Mouse (Mus musculus) heart, embryonic 16.5 days (tissue): ENCODE results near the gene Ran. TPM values are rescaled to one million over a fixed set of nuclear protein-coding genes. Genes with fewer than 3 reads are reported as not detected.
A peak's percentile ranks its signal among the peaks of the same experiment; 100 is the strongest.
"Not testable (repeated sequence)": the region's sequence is repeated elsewhere in the genome, so short reads cannot be mapped to it uniquely, and the experiment has no call there.

Experiments used
- ATAC-seq: fragments of 200-750 bp; cut with Nextera tagmentation; replicated peaks from 2 replicates; pipeline ENCODE4 v1.8.0; 2017; ENCODE audit warnings: moderate number of reproducible peaks; ENCODE audit not compliant: insufficient read depth, low FRiP score; ENCODE audit errors: extremely low read depth
- H3K27ac ChIP-seq: fragments of 300-500 bp; sonication (generic); 2 replicates; pipeline ENCODE4 v1.5.1; 2014; ENCODE audit warnings: mild to moderate bottlenecking, low read length, control low read depth, moderate library complexity
- H3K27me3 ChIP-seq: fragments of 300-500 bp; sonication (generic); 2 replicates; pipeline ENCODE4 v1.6.1; 2014; ENCODE audit warnings: low read length, mixed read lengths; ENCODE audit not compliant: control insufficient read depth, insufficient read depth
- H3K36me3 ChIP-seq: fragments of 300-500 bp; sonication (generic); 2 replicates; pipeline ENCODE4 v1.6.1; 2014; ENCODE audit not compliant: control insufficient read depth, insufficient read depth
- H3K4me1 ChIP-seq: fragments of 300-500 bp; sonication (generic); 2 replicates; pipeline ENCODE4 v1.6.1; 2014; ENCODE audit warnings: low read length, mixed read lengths; ENCODE audit not compliant: control insufficient read depth, insufficient read depth
- H3K4me2 ChIP-seq: fragments of 300-500 bp; sonication (generic); 2 replicates; pipeline ENCODE4 v1.6.1; 2014; ENCODE audit warnings: low read depth, mild to moderate bottlenecking, control low read depth, low read length
- H3K4me3 ChIP-seq: fragments of 300-500 bp; sonication (generic); 2 replicates; pipeline ENCODE4 v1.5.1; 2014; ENCODE audit warnings: mild to moderate bottlenecking, control low read depth, low read length
- H3K9ac ChIP-seq: fragments of 300-500 bp; sonication (generic); 2 replicates; pipeline ENCODE4 v1.6.1; 2014; ENCODE audit warnings: low read length, control low read depth
- H3K9me3 ChIP-seq: fragments of 300-500 bp; sonication (generic); replicated peaks from 2 replicates; pipeline ENCODE4 v1.6.1; 2016; ENCODE audit warnings: low read length; ENCODE audit not compliant: control insufficient read depth
- WGBS: fragments of 180-500 bp; shearing (Covaris S2); extraction: QIAGEN DNeasy Blood & Tissue Kit; methylation state at CpG from one replicate; pipeline ENCODE4 v1.1.7; 2014; 5-methylcytosine and 5-hydroxymethylcytosine counted together
- polyA plus RNA-seq: library from polyadenylated mRNA; unstranded; fragments of >200 nt; fragmentation: Nextera tagmentation; extraction: Ambion mirVana; gene quantifications from 2 replicates; pipeline ENCODE4 v1.2.1, GENCODE M21; 2015

Gene Ran
- polyA plus RNA-seq, result 327 and 358 TPM in 2 replicates

DNA sequence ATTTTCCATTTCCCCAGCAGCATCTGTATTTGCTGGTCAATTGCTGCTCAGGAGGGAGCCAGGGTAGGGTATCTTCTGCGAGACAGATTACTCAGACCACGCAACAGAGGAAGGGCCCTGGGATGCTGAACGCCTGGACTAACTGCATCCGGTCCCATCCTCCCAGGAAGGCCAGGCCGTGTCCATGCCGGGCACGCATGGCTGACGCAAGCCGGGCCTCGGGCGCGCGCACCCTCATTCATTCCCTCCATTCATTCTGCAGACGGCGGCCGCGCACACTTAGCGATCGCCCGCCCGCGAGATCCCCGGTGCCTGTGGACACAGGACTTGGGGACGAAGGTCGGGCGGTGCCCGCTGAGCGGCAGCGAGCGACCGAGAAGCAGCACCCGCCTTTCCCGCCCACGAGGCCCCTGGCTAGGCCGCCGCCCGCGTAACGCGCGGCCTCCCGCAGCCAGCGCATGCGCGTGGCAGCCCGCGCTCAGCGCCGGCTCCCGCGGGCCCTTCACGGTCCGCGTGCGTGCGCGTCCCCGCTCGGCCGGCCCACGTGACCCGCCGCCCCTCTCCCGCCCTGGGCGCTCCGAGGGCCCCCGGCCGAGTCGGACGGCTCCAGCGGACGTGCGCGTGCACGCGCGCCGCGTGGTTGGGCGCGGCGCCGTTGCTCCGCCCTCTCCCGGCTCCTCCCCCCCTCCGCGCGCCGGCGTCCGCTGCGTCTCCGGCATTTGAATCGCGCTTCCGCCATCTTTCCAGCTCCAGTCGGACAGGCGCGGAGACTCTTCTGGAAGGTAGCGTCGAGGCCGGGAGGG lies at the start of gene Ran:
TSS of gene Ran (plus strand) at position 573 of the 803 bp plus-strand sequence.
- peak within 1 kb of the TSS; percentile 93 for H3K9ac ChIP-seq
- H3K9me3 ChIP-seq, result no peaks in the 10 kb centered on the region
- peak within 1 kb of the TSS; percentile 77 for H3K4me3 ChIP-seq
- under 1% methylated on average over 73 of the region's 102 CpGs for WGBS
- H3K4me2 ChIP-seq, result peak within 1 kb of the TSS; percentile 93
- peak; percentile 94 for ATAC-seq
- peaks cover 7% of the 10 kb centered on the region; the same call in 1 of the 2 replicates for H3K36me3 ChIP-seq
- H3K27ac ChIP-seq, result peak within 1 kb of the TSS; percentile 97
- H3K4me1 ChIP-seq, result peaks cover 14% of the 10 kb centered on the region
- no peaks in the 10 kb centered on the region for H3K27me3 ChIP-seq

DNA sequence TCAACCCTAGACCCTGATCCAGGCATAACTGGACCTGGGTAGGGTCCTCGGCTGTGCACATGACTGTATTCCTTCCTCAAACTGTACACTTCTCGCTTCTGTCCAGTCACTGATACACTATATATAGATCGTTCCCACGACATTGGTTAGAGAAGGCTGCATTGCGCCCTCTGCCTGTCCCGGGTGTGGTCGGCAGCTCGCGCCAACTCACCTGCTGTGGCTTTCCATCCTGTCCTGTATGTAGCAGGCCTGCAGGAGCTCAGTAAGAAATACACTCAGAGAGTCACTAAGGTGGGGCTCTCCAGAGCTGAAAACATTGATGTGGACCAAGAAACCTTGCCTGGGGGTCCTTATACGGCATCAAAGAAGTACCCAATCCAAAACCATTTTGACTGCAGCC lies 49.0 kb upstream of the Ran start:
- H3K9ac ChIP-seq, result no peak overlapping the region
- no peak overlapping the region for H3K4me3 ChIP-seq
- no peaks in the 10 kb centered on the region for H3K9me3 ChIP-seq
- H3K27me3 ChIP-seq, result no peaks in the 10 kb centered on the region; the same call in 1 of the 2 replicates
- ATAC-seq, result no peak
- 54% methylated on average over 10 of the region's 10 CpGs for WGBS
- H3K4me2 ChIP-seq, result no peak overlapping the region
- H3K36me3 ChIP-seq, result no peaks in the 10 kb centered on the region
- no peaks in the 10 kb centered on the region for H3K4me1 ChIP-seq
- H3K27ac ChIP-seq, result no peak overlapping the region

DNA sequence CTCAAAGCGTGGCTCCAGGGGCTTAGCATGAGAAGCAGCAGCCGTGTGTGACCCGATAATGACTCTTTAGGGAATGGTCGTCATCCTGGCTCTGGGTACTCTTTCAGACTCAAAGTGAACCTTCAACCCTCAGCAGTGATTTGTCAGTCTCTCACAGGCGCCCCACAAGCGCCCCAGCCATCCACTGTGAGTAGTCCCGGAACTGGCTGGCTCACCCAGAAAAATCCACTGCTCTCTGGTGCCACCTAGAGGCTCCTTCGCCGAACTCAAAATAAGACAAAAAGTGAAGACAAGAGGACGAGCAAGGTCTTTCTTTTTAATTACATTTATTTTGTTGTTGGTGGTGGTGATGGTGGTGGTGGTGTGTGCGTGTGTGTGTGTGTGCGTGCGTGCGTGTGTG lies 48.6 kb upstream of the Ran start:
- Histone ChIP-seq H3K4me1 (no peaks in the 10 kb centered on the region), H3K36me3 (no peaks in the 10 kb centered on the region), H3K4me2 (no peak overlapping the region), H3K4me3 (no peak overlapping the region), H3K27ac (no peak overlapping the region), H3K27me3 (no peaks in the 10 kb centered on the region; the same call in 1 of the 2 replicates), H3K9ac (no peak overlapping the region), H3K9me3 (no peaks in the 10 kb centered on the region)
- 10% methylated on average over 14 of the region's 14 CpGs for WGBS
- no peak for ATAC-seq

DNA sequence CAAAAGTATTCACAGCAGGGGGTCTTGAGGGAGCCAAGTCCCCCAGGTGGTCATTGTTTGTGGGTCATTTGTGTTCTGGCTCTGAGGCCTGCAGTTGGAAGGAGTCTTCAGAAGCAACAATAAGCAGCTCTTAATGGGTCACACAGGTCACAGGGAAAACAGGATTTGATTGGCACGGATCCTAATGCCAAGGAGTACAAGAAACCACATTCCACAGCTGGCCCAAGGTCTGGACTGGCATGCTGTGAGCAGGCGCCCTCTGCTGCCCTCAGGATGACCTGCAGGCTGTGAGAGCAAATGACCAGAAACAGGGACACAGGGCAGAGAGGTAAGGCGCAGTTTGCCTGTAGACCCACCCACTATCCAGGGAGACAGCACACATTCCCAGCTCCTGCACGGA lies 43.6 kb upstream of the Ran start:
- Histone ChIP-seq H3K27ac (no peak overlapping the region), H3K4me2 (no peak overlapping the region), H3K9ac (no peak overlapping the region), H3K27me3 (no peaks in the 10 kb centered on the region; the same call in 1 of the 2 replicates), H3K4me1 (no peaks in the 10 kb centered on the region), H3K36me3 (no peaks in the 10 kb centered on the region), H3K9me3 (peaks cover 4% of the 10 kb centered on the region; the same call in 1 of the 2 replicates), H3K4me3 (no peak overlapping the region)
- ATAC-seq, result no peak
- WGBS, result 29% methylated on average over 4 of the region's 4 CpGs

DNA sequence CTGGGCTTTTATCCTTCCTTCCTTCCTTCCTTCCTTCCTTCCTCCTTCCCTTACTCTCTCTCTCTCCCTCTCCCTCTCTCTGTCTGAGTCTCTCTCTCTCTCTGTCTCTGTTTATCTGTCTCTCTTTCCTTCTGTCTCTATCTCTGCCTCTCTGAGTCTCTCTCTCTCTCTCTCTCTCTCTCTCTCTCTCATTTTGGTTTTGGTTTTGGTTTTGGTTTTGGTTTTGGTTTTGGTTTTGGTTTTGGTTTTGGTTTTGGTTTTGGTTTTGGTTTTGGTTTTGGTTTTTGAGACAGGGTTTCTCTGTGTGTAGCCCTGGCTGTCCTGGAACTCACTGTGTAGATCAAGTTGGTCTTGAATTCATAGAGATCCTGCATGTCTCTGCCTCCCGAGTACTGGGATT lies 42.4 kb upstream of the Ran start:
- H3K4me3 ChIP-seq, H3K4me2 ChIP-seq: not testable (repeated sequence)
- WGBS, result 39% methylated on average over 1 of the region's 1 CpGs

DNA sequence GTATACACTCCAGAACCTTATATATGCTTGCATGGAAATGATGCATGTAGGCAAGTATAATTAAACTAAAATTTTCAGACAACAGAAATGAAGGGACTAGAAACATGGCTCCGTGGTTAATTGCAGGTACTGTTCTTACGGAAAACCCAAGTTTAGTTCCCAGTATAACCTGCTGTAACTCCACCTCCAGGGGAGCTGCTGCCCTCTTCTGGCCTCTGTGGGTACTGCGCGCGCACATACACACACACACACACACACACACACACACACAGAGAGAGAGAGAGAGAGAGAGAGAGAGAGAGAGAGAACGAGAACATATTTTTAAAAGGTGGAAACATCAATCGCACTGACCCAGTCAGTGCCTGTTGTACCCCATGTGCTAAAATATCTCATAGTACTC lies 40.9 kb upstream of the Ran start:
- H3K4me3 ChIP-seq, result no peak overlapping the region
- peaks cover 4% of the 10 kb centered on the region; the same call in 1 of the 2 replicates for H3K9me3 ChIP-seq
- H3K4me2 ChIP-seq, result no peak overlapping the region
- no peaks in the 10 kb centered on the region for H3K27me3 ChIP-seq
- 93% methylated on average over 7 of the region's 7 CpGs for WGBS
- no peak overlapping the region for H3K9ac ChIP-seq
- no peak for ATAC-seq
- H3K4me1 ChIP-seq, result no peaks in the 10 kb centered on the region
- H3K36me3 ChIP-seq, result no peaks in the 10 kb centered on the region
- H3K27ac ChIP-seq, result no peak overlapping the region

More for the DNA sequence above, 42.4 kb upstream of the Ran start:
- H3K9ac ChIP-seq, H3K4me1 ChIP-seq, H3K27me3 ChIP-seq, H3K36me3 ChIP-seq, ATAC-seq, H3K9me3 ChIP-seq, H3K27ac ChIP-seq: not testable (repeated sequence)

DNA sequence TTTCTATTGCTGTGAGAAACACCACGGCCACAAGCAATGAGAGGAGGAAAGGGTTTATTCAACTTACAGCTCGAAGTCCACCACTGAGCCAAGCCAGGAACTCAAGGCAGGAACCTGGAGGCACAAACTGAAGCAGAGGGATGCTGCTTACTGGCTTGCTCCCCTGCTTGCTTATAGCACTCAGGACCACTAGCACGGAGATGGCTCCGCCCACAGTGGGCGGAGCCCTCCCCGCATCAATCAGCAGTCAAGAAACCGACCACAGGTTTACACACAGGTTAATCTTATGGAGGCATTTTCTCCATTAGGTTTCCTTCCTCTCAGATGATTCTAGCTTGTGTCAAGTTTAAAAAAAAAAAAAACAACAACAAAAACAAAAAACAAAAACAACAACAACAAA lies 39.0 kb upstream of the Ran start:
- no peaks in the 10 kb centered on the region for H3K27me3 ChIP-seq
- H3K27ac ChIP-seq, result no peak overlapping the region
- WGBS, result 68% methylated on average over 7 of the region's 7 CpGs
- no peak for ATAC-seq
- H3K9ac ChIP-seq, result no peak overlapping the region
- H3K4me1 ChIP-seq, result no peaks in the 10 kb centered on the region
- H3K9me3 ChIP-seq, result peaks cover 4% of the 10 kb centered on the region; the same call in 1 of the 2 replicates
- H3K4me2 ChIP-seq, result no peak overlapping the region
- no peak overlapping the region for H3K4me3 ChIP-seq
- H3K36me3 ChIP-seq, result peaks cover 11% of the 10 kb centered on the region

DNA sequence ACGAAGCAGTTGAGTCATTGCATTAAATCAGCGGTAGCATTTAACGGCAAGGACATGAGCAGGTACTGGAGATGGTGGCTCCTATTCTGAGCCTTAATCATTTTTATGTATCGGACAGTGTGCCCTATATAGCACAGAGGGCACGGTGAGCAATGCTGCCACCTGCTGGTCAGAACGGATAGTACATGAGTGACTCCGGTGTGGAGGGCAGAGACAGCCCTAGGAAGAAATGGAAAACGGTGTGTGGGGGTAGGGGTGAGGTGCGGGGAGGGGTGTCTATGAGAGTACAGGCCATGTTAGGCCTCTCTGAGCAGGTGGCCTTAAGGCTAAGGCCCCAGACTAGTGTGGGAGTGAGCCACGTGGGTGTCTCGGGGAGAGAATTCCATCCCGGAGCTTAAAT lies 38.3 kb upstream of the Ran start:
- no peak overlapping the region for H3K9ac ChIP-seq
- H3K27me3 ChIP-seq, result no peaks in the 10 kb centered on the region
- no peaks in the 10 kb centered on the region for H3K4me1 ChIP-seq
- peak; percentile 73; the same call in 1 of the 2 replicates for ATAC-seq
- peaks cover 4% of the 10 kb centered on the region; the same call in 1 of the 2 replicates for H3K9me3 ChIP-seq
- H3K27ac ChIP-seq, result no peak overlapping the region
- WGBS, result 25% methylated on average over 12 of the region's 12 CpGs
- H3K4me3 ChIP-seq, result no peak overlapping the region
- H3K4me2 ChIP-seq, result no peak overlapping the region
- H3K36me3 ChIP-seq, result peaks cover 18% of the 10 kb centered on the region

DNA sequence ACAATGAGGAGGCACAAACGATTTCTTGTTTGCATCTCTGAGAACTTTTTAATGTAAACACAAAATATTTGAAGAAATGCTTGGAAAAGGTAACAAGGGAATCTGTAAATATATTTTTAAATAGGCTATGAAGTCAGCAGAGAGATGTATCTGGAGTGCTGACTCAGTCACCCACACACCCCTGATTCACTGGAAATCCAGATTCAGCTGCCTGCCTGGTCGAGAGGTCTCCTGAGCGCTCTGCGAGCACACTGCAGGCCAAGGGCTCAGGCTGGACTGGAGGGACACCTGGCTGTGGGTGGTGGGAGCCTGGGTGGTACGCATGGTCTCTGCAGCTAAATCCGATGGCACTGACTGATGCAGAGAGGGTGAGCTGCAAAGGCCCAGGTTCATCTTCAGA lies 35.3 kb upstream of the Ran start:
- 79% methylated on average over 6 of the region's 6 CpGs for WGBS
- Histone ChIP-seq H3K36me3 (peaks cover 20% of the 10 kb centered on the region), H3K4me3 (no peak overlapping the region), H3K27ac (no peak overlapping the region), H3K4me1 (no peaks in the 10 kb centered on the region), H3K27me3 (no peaks in the 10 kb centered on the region), H3K4me2 (no peak overlapping the region), H3K9me3 (no peaks in the 10 kb centered on the region), H3K9ac (no peak overlapping the region)
- ATAC-seq, result no peak
